Mouse (Mus musculus): ENCODE measurements around the gene Spsb4. TPM values are rescaled to one million over a fixed set of nuclear protein-coding genes. Genes with fewer than 3 reads are reported as not detected.

Spsb4 gene
- 88.2 and 89.2 TPM in 2 replicates for polyA plus RNA-seq (2016; fragmentation: Nextera tagmentation; extraction: Ambion mirVana)

- H3K4me3 ChIP-seq: peak within 1 kb of the TSS; percentile 67
- 0% methylated on average over 45 of the region's 47 CpGs for WGBS
- H3K4me1 ChIP-seq: peaks cover 49% of the 10 kb centered on the region
- H3K36me3 ChIP-seq: no peaks in the 10 kb centered on the region
- peak within 1 kb of the TSS; percentile 80 for H3K4me2 ChIP-seq (replicated peaks)
- peak within 1 kb of the TSS; percentile 99 for H3K27ac ChIP-seq
- H3K27me3 ChIP-seq: no peaks in the 10 kb centered on the region
- H3K9ac ChIP-seq: peak within 1 kb of the TSS; percentile 90
- ATAC-seq (ENCODE audit: low FRiP score): peak; percentile 90
- H3K9me3 ChIP-seq (replicated peaks): no peaks in the 10 kb centered on the region
These were observed at the start of gene Spsb4 for GRCm38 (mm10) chr9:97018677-97019147. TSS of gene Spsb4 (minus strand) at chr9:97018843.

DNA sequence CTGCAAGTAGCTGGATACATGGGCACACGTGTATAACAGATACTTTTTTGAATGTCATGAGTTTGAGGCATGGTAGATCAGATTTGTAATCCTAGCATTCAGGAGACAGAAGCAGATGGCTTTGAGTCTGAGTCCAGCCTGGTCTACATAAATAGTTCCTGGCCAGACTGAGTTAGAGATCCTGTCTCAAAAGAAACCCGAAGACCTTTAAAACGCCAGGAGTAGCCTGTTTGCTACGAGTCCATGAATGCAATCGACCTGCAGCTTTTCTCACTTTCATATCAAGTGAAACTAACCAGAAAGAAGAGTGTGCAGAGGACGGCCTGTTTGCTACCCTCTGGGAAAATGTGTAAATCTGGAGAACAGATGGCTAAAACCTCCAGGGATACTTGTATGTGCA lies 49.1 kb upstream of the Spsb4 start:
- Histone ChIP-seq H3K4me1 (peaks cover 18% of the 10 kb centered on the region), H3K27ac (no peak overlapping the region), H3K9ac (no peak overlapping the region), H3K4me3 (no peak overlapping the region), H3K4me2 (replicated peaks) (no peak overlapping the region), H3K27me3 (no peaks in the 10 kb centered on the region), H3K9me3 (replicated peaks) (no peaks in the 10 kb centered on the region), H3K36me3 (no peaks in the 10 kb centered on the region)
- ATAC-seq (ENCODE audit: low FRiP score): no peak
- 76% methylated on average over 6 of the region's 6 CpGs for WGBS

DNA sequence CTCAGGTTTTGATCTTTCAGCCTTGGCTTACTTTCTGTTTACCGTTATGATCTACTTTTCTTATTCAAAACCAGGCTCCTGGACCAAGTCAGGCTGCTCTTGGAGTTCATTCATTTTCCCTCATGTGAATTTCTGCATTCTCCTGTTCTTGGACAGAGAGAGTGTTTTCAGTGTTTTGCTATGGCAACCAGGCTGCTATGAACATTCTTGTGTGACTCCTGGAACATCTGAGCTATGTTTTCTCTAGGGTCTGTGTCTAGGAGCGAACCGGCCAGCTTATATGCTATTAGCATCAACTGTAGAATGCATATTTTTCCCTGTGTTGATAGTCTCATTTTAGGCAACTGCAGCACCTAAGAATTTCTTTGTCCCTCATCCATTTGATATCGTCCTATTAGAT lies 47.2 kb upstream of the Spsb4 start:
- H3K9ac ChIP-seq: no peak overlapping the region
- H3K36me3 ChIP-seq: no peaks in the 10 kb centered on the region
- ATAC-seq (ENCODE audit: low FRiP score): no peak
- no peak overlapping the region for H3K27ac ChIP-seq
- H3K9me3 ChIP-seq (replicated peaks): no peaks in the 10 kb centered on the region
- no peaks in the 10 kb centered on the region for H3K27me3 ChIP-seq
- H3K4me1 ChIP-seq: peaks cover 18% of the 10 kb centered on the region
- no peak overlapping the region for H3K4me3 ChIP-seq
- WGBS: 65% methylated on average over 4 of the region's 4 CpGs
- H3K4me2 ChIP-seq (replicated peaks): no peak overlapping the region

DNA sequence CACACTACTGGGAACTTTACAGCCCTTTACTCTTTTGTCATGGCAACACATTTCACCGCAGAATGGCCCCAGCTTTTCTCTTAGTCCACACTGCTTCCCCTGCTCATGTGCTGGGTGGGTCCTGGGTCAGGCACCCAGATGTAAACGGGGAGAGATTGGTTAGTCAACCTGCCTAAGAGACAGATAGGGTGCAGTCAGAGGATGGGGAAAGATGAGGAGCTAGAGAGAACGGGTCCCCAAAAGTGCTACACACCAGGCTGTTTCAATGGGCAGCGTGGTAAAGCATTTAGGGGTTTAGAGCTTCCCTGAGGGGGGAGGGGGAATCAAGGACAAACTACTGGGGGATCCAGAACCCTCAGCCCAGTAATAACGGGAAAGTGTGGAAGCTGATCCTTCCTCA lies 46.6 kb upstream of the Spsb4 start:
- peaks cover 18% of the 10 kb centered on the region for H3K4me1 ChIP-seq
- H3K9me3 ChIP-seq (replicated peaks): no peaks in the 10 kb centered on the region
- no peak overlapping the region for H3K27ac ChIP-seq
- H3K4me2 ChIP-seq (replicated peaks): no peak overlapping the region
- ATAC-seq (ENCODE audit: low FRiP score): no peak
- no peak overlapping the region for H3K9ac ChIP-seq
- WGBS: 49% methylated on average over 5 of the region's 5 CpGs
- H3K4me3 ChIP-seq: no peak overlapping the region
- H3K36me3 ChIP-seq: no peaks in the 10 kb centered on the region
- no peaks in the 10 kb centered on the region for H3K27me3 ChIP-seq

DNA sequence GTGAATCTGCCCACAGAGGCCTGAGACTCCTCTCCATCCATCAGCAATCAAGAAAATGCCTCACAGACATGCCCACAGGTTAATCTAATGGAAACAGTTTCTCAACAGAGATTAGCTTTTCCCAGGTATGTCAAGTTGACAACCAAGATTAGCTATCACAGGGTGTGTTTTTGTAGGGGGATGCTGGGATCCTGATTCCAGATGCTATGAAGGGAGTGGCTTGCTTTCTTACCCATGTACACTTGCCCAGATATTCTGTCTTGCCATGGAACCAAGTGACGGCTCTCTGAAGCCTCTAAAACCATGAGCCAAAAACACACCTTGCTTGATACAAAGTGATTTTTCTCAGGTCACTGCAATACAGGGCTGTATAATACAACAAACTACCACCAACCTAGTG lies 45.5 kb upstream of the Spsb4 start:
- no peaks in the 10 kb centered on the region for H3K9me3 ChIP-seq (replicated peaks)
- no peak for ATAC-seq (ENCODE audit: low FRiP score)
- H3K27ac ChIP-seq: no peak overlapping the region
- WGBS: 92% methylated on average over 1 of the region's 1 CpGs
- no peaks in the 10 kb centered on the region for H3K36me3 ChIP-seq
- H3K4me1 ChIP-seq: peaks cover 18% of the 10 kb centered on the region
- H3K4me3 ChIP-seq: no peak overlapping the region
- no peak overlapping the region for H3K9ac ChIP-seq
- H3K27me3 ChIP-seq: no peaks in the 10 kb centered on the region
- H3K4me2 ChIP-seq (replicated peaks): no peak overlapping the region

GRCm38 (mm10) chr9:97061696-97062095 lies 43.1 kb upstream of the Spsb4 start:
- no peak overlapping the region for H3K4me2 ChIP-seq (replicated peaks)
- no peak overlapping the region for H3K9ac ChIP-seq
- peaks cover 15% of the 10 kb centered on the region for H3K4me1 ChIP-seq
- H3K4me3 ChIP-seq: no peak overlapping the region
- H3K9me3 ChIP-seq (replicated peaks): no peaks in the 10 kb centered on the region
- no peak overlapping the region for H3K27ac ChIP-seq
- H3K27me3 ChIP-seq: no peaks in the 10 kb centered on the region
- WGBS: 93% methylated on average over 9 of the region's 9 CpGs
- H3K36me3 ChIP-seq: no peaks in the 10 kb centered on the region
- ATAC-seq (ENCODE audit: low FRiP score): no peak

DNA sequence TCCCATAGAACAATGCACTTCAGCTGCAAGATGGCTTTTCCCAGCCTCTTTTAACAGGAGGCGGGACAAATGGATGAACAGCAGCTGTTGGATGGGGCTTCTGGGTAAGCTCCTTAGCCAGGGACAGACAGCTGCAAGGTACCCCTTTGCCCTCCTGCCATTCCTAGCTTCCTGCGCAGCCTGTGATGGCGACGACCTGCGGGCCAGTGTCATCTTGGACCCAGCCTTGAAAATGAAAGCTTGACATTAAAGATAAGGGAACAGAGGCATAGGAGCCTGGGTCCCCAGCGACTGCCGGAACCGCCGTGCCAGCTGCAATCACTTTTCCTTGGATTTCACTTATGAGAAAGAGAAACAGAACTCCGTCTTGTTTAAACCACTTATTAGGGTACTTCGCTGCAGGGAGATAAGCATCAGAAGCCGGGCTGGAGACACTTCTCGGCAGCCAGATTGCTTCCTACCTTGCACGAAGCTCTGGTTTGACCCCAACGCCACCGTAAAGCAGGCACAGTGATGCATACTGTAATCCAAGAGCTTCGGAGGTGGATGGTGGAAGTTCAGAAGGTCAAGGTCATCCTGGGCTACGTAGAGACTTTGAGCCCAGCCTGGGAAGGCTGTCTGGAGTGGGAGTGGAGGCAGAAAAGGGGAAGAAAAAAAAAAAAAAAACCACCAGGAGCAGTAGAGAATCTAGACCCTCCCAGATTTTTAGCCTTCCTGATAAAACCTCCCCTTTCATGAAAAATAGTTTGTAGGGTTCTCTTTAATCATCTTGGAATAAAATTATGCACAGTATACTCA lies 38.1 kb upstream of the Spsb4 start:
- peak overlapping the region; percentile 15; the same call in 1 of the 2 replicates for H3K4me2 ChIP-seq (replicated peaks)
- H3K36me3 ChIP-seq: no peaks in the 10 kb centered on the region
- WGBS: 60% methylated on average over 18 of the region's 18 CpGs
- no peaks in the 10 kb centered on the region for H3K9me3 ChIP-seq (replicated peaks)
- peaks cover 17% of the 10 kb centered on the region for H3K4me1 ChIP-seq
- peak overlapping the region; percentile 40; the same call in 1 of the 2 replicates for H3K27ac ChIP-seq
- ATAC-seq (ENCODE audit: low FRiP score): peak; percentile 34; the same call in 1 of the 2 replicates
- no peak overlapping the region for H3K4me3 ChIP-seq
- H3K9ac ChIP-seq: no peak overlapping the region
- no peaks in the 10 kb centered on the region for H3K27me3 ChIP-seq

DNA sequence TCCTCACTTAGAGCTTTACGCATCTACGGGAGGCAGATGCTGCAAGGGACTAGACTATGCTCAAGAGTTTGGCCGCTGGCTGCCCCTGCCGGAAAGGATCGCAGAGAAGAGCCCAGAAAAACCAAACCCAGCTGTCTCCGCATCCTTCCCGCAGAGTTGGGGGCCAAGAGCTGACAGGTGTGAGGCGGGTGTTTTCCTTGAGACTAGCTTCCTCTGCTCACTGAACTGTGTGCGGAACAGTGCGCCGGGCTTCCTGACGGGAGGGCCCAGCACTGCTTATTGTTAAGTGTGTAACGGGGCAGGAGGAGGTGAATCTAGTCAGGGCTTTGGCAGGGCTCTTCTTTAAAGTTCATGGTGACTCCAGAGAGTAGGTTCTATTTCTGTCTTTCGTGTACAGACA lies 37.3 kb upstream of the Spsb4 start:
- Histone ChIP-seq H3K27ac (peak overlapping the region; percentile 44; the same call in 1 of the 2 replicates), H3K27me3 (no peaks in the 10 kb centered on the region), H3K4me2 (replicated peaks) (no peak overlapping the region), H3K4me3 (no peak overlapping the region), H3K4me1 (peaks cover 22% of the 10 kb centered on the region), H3K36me3 (no peaks in the 10 kb centered on the region), H3K9me3 (replicated peaks) (no peaks in the 10 kb centered on the region), H3K9ac (no peak overlapping the region)
- ATAC-seq (ENCODE audit: low FRiP score): 0 out of 2 replicates have a peak, but pooled peaks have one; percentile 11
- WGBS: 39% methylated on average over 14 of the region's 14 CpGs

DNA sequence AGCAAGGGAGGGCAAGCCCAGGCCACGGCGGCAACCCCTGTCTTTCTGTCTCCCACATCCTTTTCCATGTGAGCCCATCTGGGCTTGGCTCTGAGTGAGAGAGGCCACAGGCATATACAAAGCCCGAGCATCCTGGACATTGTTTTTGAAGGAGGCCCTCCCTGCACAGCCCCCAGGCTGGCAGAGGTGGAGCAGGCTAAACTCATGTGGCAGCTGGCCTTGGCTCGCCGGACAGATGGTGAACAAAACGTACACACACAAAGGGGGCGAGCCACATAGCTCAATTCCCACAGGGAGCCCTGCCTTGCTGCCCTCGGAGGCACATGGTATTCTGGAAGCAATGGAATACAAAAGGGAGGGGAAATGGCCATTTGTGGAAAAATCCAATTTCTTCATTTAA lies 32.5 kb upstream of the Spsb4 start:
- Histone ChIP-seq H3K4me3 (no peak overlapping the region), H3K4me1 (peaks cover 23% of the 10 kb centered on the region), H3K27ac (peak overlapping the region; percentile 69), H3K4me2 (replicated peaks) (no peak overlapping the region), H3K36me3 (no peaks in the 10 kb centered on the region), H3K9ac (no peak overlapping the region), H3K9me3 (replicated peaks) (no peaks in the 10 kb centered on the region), H3K27me3 (no peaks in the 10 kb centered on the region)
- peak; percentile 90 for ATAC-seq (ENCODE audit: low FRiP score)
- WGBS: 16% methylated on average over 8 of the region's 8 CpGs

- H3K27me3 ChIP-seq: no peaks in the 10 kb centered on the region
- no peaks in the 10 kb centered on the region for H3K36me3 ChIP-seq
- 95% methylated on average over 4 of the region's 4 CpGs for WGBS
- no peak overlapping the region for H3K4me2 ChIP-seq (replicated peaks)
- H3K9ac ChIP-seq: no peak overlapping the region
- H3K4me1 ChIP-seq: peaks cover 14% of the 10 kb centered on the region
- no peak overlapping the region for H3K4me3 ChIP-seq
- no peak for ATAC-seq (ENCODE audit: low FRiP score)
- no peak overlapping the region for H3K27ac ChIP-seq
- H3K9me3 ChIP-seq (replicated peaks): no peaks in the 10 kb centered on the region
These were observed 27.6 kb upstream of the Spsb4 start for GRCm38 (mm10) chr9:97046240-97046639.

GRCm38 (mm10) chr9:97041633-97042032 lies 23.0 kb upstream of the Spsb4 start:
- H3K36me3 ChIP-seq: no peaks in the 10 kb centered on the region
- no peaks in the 10 kb centered on the region for H3K4me1 ChIP-seq
- no peaks in the 10 kb centered on the region for H3K27me3 ChIP-seq
- WGBS: 70% methylated on average over 8 of the region's 8 CpGs
- H3K27ac ChIP-seq: no peak overlapping the region
- H3K9ac ChIP-seq: no peak overlapping the region
- no peaks in the 10 kb centered on the region for H3K9me3 ChIP-seq (replicated peaks)
- no peak overlapping the region for H3K4me2 ChIP-seq (replicated peaks)
- H3K4me3 ChIP-seq: no peak overlapping the region
- ATAC-seq (ENCODE audit: low FRiP score): no peak

DNA sequence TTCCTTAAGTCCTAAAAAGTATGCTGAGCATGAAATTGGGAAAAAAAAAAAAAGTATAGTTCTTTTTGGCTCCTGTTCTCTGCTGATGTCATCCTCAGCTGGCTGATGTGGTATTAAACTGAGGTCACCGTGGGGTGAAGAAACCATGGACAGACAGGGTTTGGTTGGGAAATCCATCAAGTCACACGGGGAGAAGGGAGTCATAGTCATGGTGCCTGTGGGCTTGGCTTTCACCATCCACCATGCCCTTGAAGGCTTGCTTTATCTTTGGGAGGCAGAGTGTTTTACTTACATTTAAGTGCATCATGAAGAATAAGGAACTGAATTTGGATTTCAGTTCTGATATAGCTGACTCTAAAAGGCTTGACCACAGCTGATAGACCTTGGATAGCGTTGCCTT lies 19.4 kb upstream of the Spsb4 start:
- no peak overlapping the region for H3K27ac ChIP-seq
- no peaks in the 10 kb centered on the region for H3K4me1 ChIP-seq
- ATAC-seq (ENCODE audit: low FRiP score): no peak
- H3K27me3 ChIP-seq: no peaks in the 10 kb centered on the region
- WGBS: 89% methylated on average over 3 of the region's 3 CpGs
- no peak overlapping the region for H3K9ac ChIP-seq
- H3K4me3 ChIP-seq: no peak overlapping the region
- H3K36me3 ChIP-seq: no peaks in the 10 kb centered on the region
- H3K4me2 ChIP-seq (replicated peaks): no peak overlapping the region
- H3K9me3 ChIP-seq (replicated peaks): no peaks in the 10 kb centered on the region

DNA sequence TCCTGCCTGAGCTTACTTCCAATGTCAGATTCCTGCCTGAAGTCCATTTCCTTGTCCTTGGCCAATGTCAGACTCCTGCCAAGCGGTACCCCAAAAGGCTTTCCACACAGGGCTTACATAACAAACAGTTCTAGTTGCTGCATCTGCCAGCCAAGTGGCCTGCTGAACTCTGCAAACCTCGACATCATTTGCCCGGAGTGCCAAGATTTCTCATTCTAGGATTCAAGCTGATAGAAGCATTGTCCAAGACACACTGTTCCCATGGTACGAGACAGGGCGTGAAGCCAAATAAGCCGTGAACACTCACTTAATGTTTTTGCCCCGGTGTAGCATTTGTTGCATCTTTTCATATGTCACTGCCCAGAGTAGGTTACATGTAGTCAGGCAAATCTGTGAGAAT lies 18.0 kb upstream of the Spsb4 start:
- H3K27me3 ChIP-seq: no peaks in the 10 kb centered on the region
- 81% methylated on average over 7 of the region's 7 CpGs for WGBS
- H3K4me2 ChIP-seq (replicated peaks): no peak overlapping the region
- H3K9me3 ChIP-seq (replicated peaks): no peaks in the 10 kb centered on the region
- no peak overlapping the region for H3K9ac ChIP-seq
- H3K27ac ChIP-seq: no peak overlapping the region
- H3K36me3 ChIP-seq: no peaks in the 10 kb centered on the region
- H3K4me3 ChIP-seq: no peak overlapping the region
- no peaks in the 10 kb centered on the region for H3K4me1 ChIP-seq
- ATAC-seq (ENCODE audit: low FRiP score): no peak
